Mouse (Mus musculus) CD4-positive, CD25-positive, alpha-beta regulatory T cell, adult 4 months (primary cell): ENCODE results near the gene Asb7. TPM values are rescaled to one million over a fixed set of nuclear protein-coding genes. Genes with fewer than 3 reads are reported as not detected.

Source experiments
- ATAC-seq: one replicate; pipeline ENCODE4 v1.8.0; 2017
- polyA plus RNA-seq, 2 experiments: library from polyadenylated mRNA; unstranded; fragments of 100-300 nt; shearing (Covaris generic); gene quantifications; one replicate each; pipeline ENCODE4 v1.2.1; 2017

Gene Asb7
- polyA plus RNA-seq, 2 experiments from 2014 or later = 6.8 to 9.3 TPM

- peak; percentile 63 for ATAC-seq
Observed at GRCm38 (mm10) chr7:66652216-66652615, 37.2 kb downstream of the Asb7 start.

- ATAC-seq = no peak
Observed at GRCm38 (mm10) chr7:66650883-66651282, 38.5 kb downstream of the Asb7 start.

GRCm38 (mm10) chr7:66649181-66649580, 40.2 kb downstream of the Asb7 start:
- ATAC-seq = no peak

GRCm38 (mm10) chr7:66645736-66646135, 43.7 kb downstream of the Asb7 start:
- no peak for ATAC-seq

GRCm38 (mm10) chr7:66633351-66633750, 56.0 kb downstream of the Asb7 start:
- ATAC-seq = no peak

- no peak for ATAC-seq
Observed at GRCm38 (mm10) chr7:66630154-66630800, 59.1 kb downstream of the Asb7 start.

GRCm38 (mm10) chr7:66629419-66629818, 60.0 kb downstream of the Asb7 start:
- no peak for ATAC-seq

- no peak for ATAC-seq
Observed at GRCm38 (mm10) chr7:66623436-66623835, 66.0 kb downstream of the Asb7 start.

GRCm38 (mm10) chr7:66601846-66602245, 87.5 kb downstream of the Asb7 start:
- no peak for ATAC-seq

- no peak for ATAC-seq
Observed at GRCm38 (mm10) chr7:66600622-66601610, 88.5 kb downstream of the Asb7 start.

GRCm38 (mm10) chr7:66600126-66600525, 89.3 kb downstream of the Asb7 start:
- no peak for ATAC-seq

- no peak for ATAC-seq
Observed at GRCm38 (mm10) chr7:66597900-66598299, 91.5 kb downstream of the Asb7 start.

Other genes starting within 250 kb of the Asb7 start
- gene Lins1, start 293 bp upstream of the Asb7 start, polyA plus RNA-seq = 1 to 10 TPM; 8.2 TPM
- gene Cers3, start 53.9 kb upstream of the Asb7 start, polyA plus RNA-seq = not detected
- under 1 TPM; 0.43 to 0.54 TPM for gene Adamts17, start 150.1 kb upstream of the Asb7 start, polyA plus RNA-seq